Mouse (Mus musculus): Measurements from ENCODE around the gene Gm10959. TPM values are rescaled to one million over a fixed set of nuclear protein-coding genes. Genes with fewer than 3 reads are reported as not detected.

Gm10959 gene
- polyA plus RNA-seq (2017; shearing (Covaris generic)) = not detected

GRCm38 (mm10) chr3:122919260-122919659 lies at the start of gene Gm10959:
Gm10959 (minus strand) TSS chr3:122919360.

GRCm38 (mm10) chr3:122924009-122924914 lies 5.1 kb upstream of the Gm10959 start, which contains the start of gene 1810037I17Rik:
1810037I17Rik (plus strand) TSS chr3:122924203.

GRCm38 (mm10) chr3:122894772-122895171 lies 24.4 kb downstream of the Gm10959 start, which contains the start of gene Fabp2:
Fabp2 (plus strand) TSS chr3:122895072.

Other genes starting within 250 kb of the Gm10959 start
- 1 to 10 TPM in 1 of 2 experiments, under 1 TPM in 1; 0.48 to 2.1 TPM for gene Pde5a, start 190.4 kb downstream of the Gm10959 start, polyA plus RNA-seq (2017; shearing (Covaris generic))
- not detected for gene Fabp2, start 24.3 kb downstream of the Gm10959 start, polyA plus RNA-seq (2017; shearing (Covaris generic))
- gene 1810037I17Rik, start 4.8 kb upstream of the Gm10959 start, polyA plus RNA-seq (2017; shearing (Covaris generic)) = 10 to 100 TPM; 87.4 to 90.2 TPM
- 10 to 100 TPM; 15.8 to 21.3 TPM for gene Usp53, start 65.2 kb upstream of the Gm10959 start, polyA plus RNA-seq (2017; shearing (Covaris generic))
- under 1 TPM in 1 of 2 experiments, not detected in 1; 0.13 TPM for gene Myoz2, start 115.7 kb upstream of the Gm10959 start, polyA plus RNA-seq (2017; shearing (Covaris generic))

Data from inflammation-experienced regulatory T-cells (primary cell).